Mouse (Mus musculus) heart, embryonic 13.5 days (tissue): ENCODE measurements around the gene Uap1l1. TPM values are rescaled to one million over a fixed set of nuclear protein-coding genes. Genes with fewer than 3 reads are reported as not detected.

Experiments
- ATAC-seq: fragments of 200-750 bp; cut with Nextera tagmentation; 2 replicates; pipeline ENCODE4 v1.8.0; 2017; ENCODE audit warnings: moderate TSS enrichment; ENCODE audit not compliant: insufficient number of reproducible peaks, low FRiP score, low TSS enrichment; ENCODE audit errors: extremely low read depth
- H3K27ac ChIP-seq: fragments of 300-500 bp; sonication (generic); replicated peaks from 2 replicates; pipeline ENCODE4 v1.5.1; 2015; ENCODE audit warnings: moderate library complexity, mild to moderate bottlenecking, inconsistent platforms
- H3K27me3 ChIP-seq: fragments of 300-500 bp; sonication (generic); replicated peaks from 2 replicates; pipeline ENCODE4 v1.6.1; 2015; ENCODE audit warnings: mild to moderate bottlenecking, inconsistent platforms
- H3K36me3 ChIP-seq: fragments of 300-500 bp; sonication (generic); 2 replicates; pipeline ENCODE4 v1.6.1; 2015; ENCODE audit warnings: mild to moderate bottlenecking, inconsistent platforms
- H3K4me1 ChIP-seq: fragments of 300-500 bp; sonication (generic); 2 replicates; pipeline ENCODE4 v1.6.1; 2015; ENCODE audit warnings: inconsistent platforms
- H3K4me2 ChIP-seq: fragments of 300-500 bp; sonication (generic); 2 replicates; pipeline ENCODE4 v1.6.1; 2015; ENCODE audit warnings: inconsistent platforms, mild to moderate bottlenecking, moderate library complexity
- H3K4me3 ChIP-seq: fragments of 300-500 bp; sonication (generic); 2 replicates; pipeline ENCODE4 v1.5.1; 2015; ENCODE audit warnings: moderate library complexity, mild to moderate bottlenecking, inconsistent platforms
- H3K9ac ChIP-seq: fragments of 300-500 bp; sonication (generic); 2 replicates; pipeline ENCODE4 v1.6.1; 2015; ENCODE audit warnings: inconsistent platforms, mild to moderate bottlenecking, moderate library complexity
- H3K9me3 ChIP-seq: fragments of 300-500 bp; sonication (generic); 2 replicates; pipeline ENCODE4 v1.6.1; 2016; ENCODE audit warnings: inconsistent platforms
- WGBS: fragments of 180-500 bp; shearing (Covaris S2); methylation state at CpG from one replicate; pipeline ENCODE4 v1.1.7; 2015; ENCODE audit warnings: mixed read lengths; 5-methylcytosine and 5-hydroxymethylcytosine counted together
- polyA plus RNA-seq: library from polyadenylated mRNA; unstranded; fragments of >200 nt; fragmentation: Nextera tagmentation; extraction: Ambion mirVana; gene quantifications from 2 replicates; pipeline ENCODE4 v1.2.1, GENCODE M21; 2015

The Uap1l1 gene
- polyA plus RNA-seq, 1 experiment from 2014 or later = 17.0 TPM

- ATAC-seq = no peak
- WGBS = 42% methylated on average over 10 of the region's 10 CpGs
- Histone ChIP-seq H3K36me3 (no peaks in the 10 kb centered on the region), H3K27me3 (peaks cover 100% of the 10 kb centered on the region), H3K4me1 (peaks cover 3% of the 10 kb centered on the region), H3K9me3 (no peaks in the 10 kb centered on the region), H3K4me3 (no peak overlapping the region), H3K4me2 (no peak overlapping the region), H3K9ac (no peak overlapping the region), H3K27ac (no peak overlapping the region)
These were observed 55.3 kb downstream of the Uap1l1 start for GRCm38 (mm10) chr2:25310180-25310579.

Other genes starting within 250 kb of the Uap1l1 start
- gene Nrarp, start 184.9 kb downstream of the Uap1l1 start, polyA plus RNA-seq = 7.7 and 8.2 TPM in 2 replicates
- gene Tor4a, start 168.8 kb downstream of the Uap1l1 start, polyA plus RNA-seq = 6.4 and 6.9 TPM in 2 replicates
- gene Nelfb, start 154.2 kb downstream of the Uap1l1 start, polyA plus RNA-seq = 68.8 and 72.8 TPM in 2 replicates
- gene Stpg3, start 151.0 kb downstream of the Uap1l1 start, polyA plus RNA-seq = not detected in 2 replicates
- not detected in 2 replicates for gene Fam166a, start 146.9 kb downstream of the Uap1l1 start, polyA plus RNA-seq
- gene Tubb4b, start 141.0 kb downstream of the Uap1l1 start, polyA plus RNA-seq = 402 and 437 TPM in 2 replicates
- gene Slc34a3, start 131.3 kb downstream of the Uap1l1 start, polyA plus RNA-seq = not detected in 2 replicates
- gene Rnf224, start 128.9 kb downstream of the Uap1l1 start, polyA plus RNA-seq = not detected in 2 replicates
- 6.6 and 7.2 TPM in 2 replicates for gene Rnf208, start 123.4 kb downstream of the Uap1l1 start, polyA plus RNA-seq
- not detected in 2 replicates for gene Cysrt1, start 123.2 kb downstream of the Uap1l1 start, polyA plus RNA-seq
- gene AL732309.1, start 118.8 kb downstream of the Uap1l1 start, polyA plus RNA-seq = 2.1 and 2.9 TPM in 2 replicates
- 15.5 and 15.9 TPM in 2 replicates for gene Tmem203, start 110.2 kb downstream of the Uap1l1 start, polyA plus RNA-seq
- 3.5 and 4.3 TPM in 2 replicates for gene Tprn, start 103.1 kb downstream of the Uap1l1 start, polyA plus RNA-seq
- gene Ssna1, start 93.2 kb downstream of the Uap1l1 start, polyA plus RNA-seq = 144 and 158 TPM in 2 replicates
- gene Anapc2, start 93.2 kb downstream of the Uap1l1 start, polyA plus RNA-seq = 77.3 and 82.5 TPM in 2 replicates
- gene Tmem210, start 77.5 kb downstream of the Uap1l1 start, polyA plus RNA-seq = not detected in 2 replicates
- not detected in 2 replicates for gene Lrrc26, start 75.8 kb downstream of the Uap1l1 start, polyA plus RNA-seq
- gene Grin1, start 46.5 kb downstream of the Uap1l1 start, polyA plus RNA-seq = 0.09 and 0.16 TPM in 2 replicates
- 28.4 and 31.3 TPM in 2 replicates for gene Man1b1, start 33.3 kb downstream of the Uap1l1 start, polyA plus RNA-seq
- gene Dpp7, start 9.3 kb downstream of the Uap1l1 start, polyA plus RNA-seq = 13.6 and 14.4 TPM in 2 replicates
- gene Sapcd2, start 6.6 kb upstream of the Uap1l1 start, polyA plus RNA-seq = 16.5 and 18.1 TPM in 2 replicates
- 0.51 and 0.68 TPM in 2 replicates for gene Entpd2, start 30.2 kb upstream of the Uap1l1 start, polyA plus RNA-seq
- 26.6 and 29.0 TPM in 2 replicates for gene Npdc1, start 33.7 kb upstream of the Uap1l1 start, polyA plus RNA-seq
- gene Fut7, start 57.6 kb upstream of the Uap1l1 start, polyA plus RNA-seq = 0.07 TPM in 1 of 2 replicates, not detected in the other
- 2.7 and 3.2 TPM in 2 replicates for gene Abca2, start 63.0 kb upstream of the Uap1l1 start, polyA plus RNA-seq
- 1.8 and 2.5 TPM in 2 replicates for gene Clic3, start 91.2 kb upstream of the Uap1l1 start, polyA plus RNA-seq
- 25.6 and 25.7 TPM in 2 replicates for gene Paxx, start 95.4 kb upstream of the Uap1l1 start, polyA plus RNA-seq
- gene Ptgds, start 104.4 kb upstream of the Uap1l1 start, polyA plus RNA-seq = 19.8 and 20.7 TPM in 2 replicates
- not detected in 2 replicates for gene Lcn12, start 128.2 kb upstream of the Uap1l1 start, polyA plus RNA-seq
- gene Fbxw5, start 135.1 kb upstream of the Uap1l1 start, polyA plus RNA-seq = 73.8 and 83.9 TPM in 2 replicates
- gene C8g, start 136.0 kb upstream of the Uap1l1 start, polyA plus RNA-seq = 3.1 and 3.5 TPM in 2 replicates
- 21.0 and 22.9 TPM in 2 replicates for gene Traf2, start 181.3 kb upstream of the Uap1l1 start, polyA plus RNA-seq
- 277 and 302 TPM in 2 replicates for gene Edf1, start 192.2 kb upstream of the Uap1l1 start, polyA plus RNA-seq
- gene Mamdc4, start 209.2 kb upstream of the Uap1l1 start, polyA plus RNA-seq = 4.6 and 7.3 TPM in 2 replicates
- 177 and 199 TPM in 2 replicates for gene Phpt1, start 209.5 kb upstream of the Uap1l1 start, polyA plus RNA-seq
- 0.14 and 0.27 TPM in 2 replicates for gene Ajm1, start 216.1 kb upstream of the Uap1l1 start, polyA plus RNA-seq
- 42.9 and 47.6 TPM in 2 replicates for gene Rabl6, start 242.8 kb upstream of the Uap1l1 start, polyA plus RNA-seq